Mouse (Mus musculus): ENCODE data around the gene H2afy.

DNA sequence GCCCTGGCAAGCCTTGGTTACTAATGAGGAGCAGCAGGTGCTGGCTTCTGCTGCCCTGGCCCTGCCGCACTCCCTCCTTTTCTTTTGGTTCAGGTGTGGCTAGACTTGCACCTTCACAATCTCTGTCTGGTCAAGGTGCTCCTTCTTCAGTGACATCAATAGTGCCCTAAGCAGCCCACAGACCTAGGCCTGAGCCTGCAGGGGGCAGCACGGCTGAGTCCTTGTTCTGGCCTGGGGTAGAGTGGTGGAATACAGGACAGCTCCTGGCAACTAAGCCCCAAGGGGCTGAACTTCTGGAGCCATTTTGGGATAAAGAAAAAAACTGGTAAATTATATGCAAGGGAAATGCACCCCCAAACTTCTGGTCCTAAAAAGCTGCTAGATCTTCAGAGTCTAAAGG lies 45.6 kb downstream of the H2afy start:
- TF ChIP-seq EP300 (optimal IDR thresholded peaks at IDR 0.05) (no peak), CTCF (IDR thresholded peaks at IDR 0.05; ENCODE audit: low read depth) (peak; percentile 57)
